Mouse (Mus musculus) thymus, postnatal 25 days (tissue): ENCODE measurements around the gene Lifr.
A peak's percentile ranks its signal among the peaks of the same experiment; 100 is the strongest.

Source experiments
- DNase-seq: peaks from one replicate; pipeline ENCODE4 v3.0.0; 2022

Lifr gene

DNA sequence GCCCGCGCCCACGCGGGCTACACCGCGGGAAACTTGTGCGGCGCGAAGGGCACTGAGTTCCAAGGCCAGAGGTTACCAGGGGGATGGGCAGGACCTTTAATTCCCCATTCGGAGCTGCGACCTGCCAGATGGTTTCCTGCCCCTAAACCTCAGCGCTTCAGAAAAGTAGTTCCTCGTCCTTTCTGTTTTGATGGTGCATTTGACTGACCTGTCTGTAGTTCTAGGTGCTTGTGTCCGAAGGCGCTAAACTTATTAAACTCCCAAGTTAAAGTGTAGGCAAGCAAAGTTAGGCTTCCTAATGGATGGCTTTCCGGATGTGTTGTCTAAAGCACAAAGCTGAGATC is 39.5 kb downstream of the Lifr start:
- no peak for DNase-seq

DNA sequence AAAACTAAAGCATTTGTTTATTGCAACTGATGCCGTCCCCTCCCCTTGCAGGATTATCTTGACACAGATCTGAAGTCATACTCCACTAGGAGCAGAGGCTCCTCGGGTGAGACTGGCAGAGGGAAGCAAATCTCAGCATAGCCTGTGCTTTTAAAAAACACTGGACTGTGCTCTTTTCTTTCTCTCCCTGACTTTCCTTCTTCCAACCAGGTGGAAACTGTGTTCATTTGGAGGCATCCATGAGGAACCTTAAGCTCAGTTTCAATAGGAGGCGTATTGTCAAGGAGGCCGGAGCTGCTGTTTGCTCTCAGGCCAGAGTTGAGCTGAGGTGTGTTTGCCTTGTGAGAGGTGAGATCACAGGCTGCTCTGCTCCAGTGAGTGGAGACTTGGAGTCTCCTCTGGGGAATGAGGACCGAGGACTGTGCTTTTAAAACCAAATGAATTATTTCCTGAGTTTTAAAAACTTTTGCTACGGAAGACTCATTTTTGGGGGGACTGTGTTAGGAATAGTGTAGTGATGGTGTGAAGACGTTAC is 40.3 kb downstream of the Lifr start:
- DNase-seq: no peak

DNA sequence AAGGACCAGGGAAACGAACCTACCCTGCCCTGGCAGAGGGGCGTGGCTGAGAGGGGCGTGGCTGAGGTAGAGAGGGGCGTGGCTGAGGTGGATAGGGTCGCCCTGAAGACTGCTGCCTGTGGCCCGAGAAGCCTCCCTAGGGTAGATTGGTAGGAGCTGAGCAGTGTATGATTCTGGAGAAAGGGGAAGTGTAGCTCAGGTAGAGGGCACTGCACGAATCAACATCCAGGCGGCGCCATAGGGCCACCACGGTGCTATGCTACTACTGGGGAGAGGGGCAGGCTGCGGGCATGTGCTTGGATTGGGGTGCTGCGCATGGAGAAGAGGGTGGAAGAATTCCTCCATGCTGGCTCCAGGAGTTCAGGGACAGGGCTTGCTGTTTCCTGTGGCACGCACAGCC is 42.3 kb downstream of the Lifr start:
- DNase-seq: peak; percentile 9

DNA sequence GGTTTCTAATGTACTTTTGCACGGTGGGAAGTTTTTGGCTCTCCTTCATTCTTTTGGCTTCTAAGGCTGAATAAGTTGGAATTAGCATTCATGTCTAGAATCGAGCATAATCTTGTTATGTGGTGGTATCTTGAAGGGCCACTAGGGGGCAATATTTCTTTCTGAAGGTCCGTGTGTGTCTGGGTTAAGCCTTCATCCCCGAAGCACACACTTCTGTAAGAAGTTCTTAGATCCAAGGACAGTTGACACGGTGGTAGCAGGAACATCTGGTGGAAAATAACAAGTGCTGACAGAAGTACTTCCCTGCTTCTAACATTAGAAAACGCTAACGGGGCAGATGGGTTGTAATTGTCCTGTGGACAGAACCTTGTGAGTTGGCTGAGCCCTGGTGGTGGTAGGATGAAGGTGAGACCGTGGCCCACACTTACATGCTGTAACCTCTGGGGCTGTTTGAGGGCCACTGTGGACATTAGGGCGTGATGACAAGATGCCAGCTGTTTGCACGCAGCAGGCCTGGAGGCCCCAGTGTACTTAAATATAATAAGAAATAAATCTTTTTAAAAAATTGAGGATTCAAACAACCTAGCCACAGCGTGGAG is 44.1 kb downstream of the Lifr start:
- DNase-seq: peak; percentile 3

DNA sequence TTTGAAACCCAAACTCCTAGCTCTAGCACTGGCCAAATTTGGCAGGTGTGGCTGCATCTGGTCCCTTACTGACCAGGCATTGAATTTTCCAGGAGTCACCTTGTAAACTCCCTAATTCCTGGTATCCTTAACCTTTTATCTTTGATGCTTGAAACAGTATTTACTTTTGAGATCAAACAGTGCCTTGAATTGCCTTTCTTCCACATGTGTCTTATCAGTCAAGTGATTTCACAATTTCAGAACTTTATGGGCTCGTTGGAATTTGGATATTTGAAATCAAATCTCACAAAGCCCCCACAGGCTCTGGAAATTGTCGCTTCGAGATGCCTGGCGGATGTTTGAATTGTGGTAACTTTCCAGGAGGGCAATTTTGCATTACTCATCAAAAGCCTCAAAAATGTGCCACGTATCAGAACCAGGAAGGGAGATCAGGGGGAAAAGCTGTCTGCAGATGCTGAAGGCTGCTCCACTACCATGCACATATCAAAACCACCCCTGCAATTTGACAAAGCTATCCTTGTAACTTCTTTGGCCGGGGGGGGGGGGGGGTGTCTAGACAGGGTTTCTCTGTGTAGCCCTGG is 45.7 kb downstream of the Lifr start:
- no peak for DNase-seq

DNA sequence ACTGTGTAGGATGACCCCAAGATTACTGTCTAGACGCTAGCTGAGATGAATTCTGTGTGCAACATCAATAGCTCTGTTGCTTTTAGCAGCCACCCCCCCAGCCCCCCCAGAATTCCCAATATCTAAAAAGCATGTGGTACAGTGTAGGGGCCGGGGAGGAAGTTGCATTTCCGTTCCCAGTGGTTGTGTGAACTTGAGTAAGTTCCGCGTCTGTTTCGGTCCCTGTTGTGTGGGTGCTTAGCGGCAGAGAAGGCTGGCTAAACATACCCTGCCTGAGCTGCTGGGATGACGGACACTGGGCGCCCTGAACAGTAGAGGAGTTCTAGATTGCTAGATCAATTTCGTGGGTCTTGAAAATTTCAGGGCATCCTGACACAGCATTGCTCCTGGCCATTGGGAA is 46.5 kb downstream of the Lifr start:
- no peak for DNase-seq

DNA sequence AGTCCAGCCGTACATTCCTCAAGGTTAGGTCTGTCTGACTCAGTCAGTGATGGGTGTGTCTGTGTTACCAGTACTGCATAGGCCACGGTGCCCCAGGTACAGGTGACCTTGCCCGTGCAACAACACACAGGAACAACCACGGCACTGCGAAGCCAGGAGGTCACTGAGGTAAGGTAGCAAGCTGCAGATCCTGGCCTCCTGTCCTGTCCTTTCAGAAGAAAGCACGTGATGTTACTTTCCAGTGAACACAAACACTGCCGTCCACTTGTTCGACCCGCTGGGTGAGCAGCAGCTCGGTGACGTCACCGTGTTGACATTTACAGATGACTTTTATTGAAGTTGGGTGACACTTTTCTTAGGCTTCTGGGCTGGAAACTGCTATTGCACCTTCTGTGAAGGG is 47.2 kb downstream of the Lifr start:
- no peak for DNase-seq

DNA sequence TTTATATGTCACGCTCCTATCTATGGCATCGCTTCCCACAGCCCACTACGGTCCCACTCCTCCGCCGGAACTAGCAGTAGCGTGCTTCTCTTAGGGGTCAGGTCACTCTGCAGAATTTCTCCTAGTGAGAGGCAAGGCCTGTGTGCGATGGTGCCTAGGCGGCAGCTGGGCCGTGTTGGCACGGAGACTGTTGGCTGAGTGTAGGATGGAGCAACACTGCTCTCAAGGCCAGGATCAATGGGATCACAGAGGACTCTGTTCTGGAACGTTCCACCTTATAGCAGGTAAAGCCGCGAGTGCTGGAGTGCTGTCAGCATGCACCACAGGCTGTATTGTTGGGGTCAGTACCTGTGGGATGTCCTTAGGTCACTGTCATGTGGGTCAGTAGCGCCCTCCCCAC is 48.1 kb downstream of the Lifr start:
- no peak for DNase-seq

DNA sequence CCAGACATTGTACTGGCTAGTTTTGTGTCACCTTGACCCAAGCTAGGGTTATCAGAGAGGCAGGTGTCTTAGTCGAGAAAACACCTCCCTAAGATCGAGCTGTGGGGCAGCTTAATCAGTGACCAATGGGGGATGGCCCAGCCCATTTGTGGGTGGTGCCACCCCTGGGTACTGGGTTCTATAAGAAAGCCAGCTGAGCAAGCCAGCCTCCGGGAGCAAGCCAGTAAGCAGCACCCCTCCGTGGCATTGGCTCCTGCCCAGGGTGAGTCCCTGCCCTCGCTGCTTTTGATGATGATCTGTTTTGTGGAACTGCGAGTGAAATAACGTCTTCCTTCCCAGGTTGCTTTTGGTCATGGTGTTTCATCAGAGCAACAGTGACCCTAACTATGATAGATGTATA is 49.9 kb downstream of the Lifr start:
- no peak for DNase-seq

DNA sequence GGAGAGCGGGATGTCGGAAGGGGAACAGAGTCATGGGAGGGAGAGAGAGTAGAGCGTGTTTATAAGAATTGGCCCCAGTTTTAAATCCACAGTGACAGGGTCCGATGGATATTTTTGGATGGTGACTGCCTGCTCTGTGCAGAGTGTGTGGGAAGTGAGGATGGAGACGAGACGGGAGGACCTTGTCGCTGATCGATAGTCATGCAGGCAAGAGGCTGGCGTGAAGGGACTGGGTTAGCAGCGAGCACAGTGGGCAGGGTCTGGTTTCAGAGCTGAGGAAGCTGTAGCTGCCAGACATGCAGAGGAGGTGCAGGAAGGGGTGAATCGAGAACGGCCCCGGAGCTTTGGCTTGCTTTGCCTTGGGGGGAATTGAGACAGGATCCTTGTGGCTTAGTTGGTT is 50.8 kb downstream of the Lifr start:
- DNase-seq: no peak

DNA sequence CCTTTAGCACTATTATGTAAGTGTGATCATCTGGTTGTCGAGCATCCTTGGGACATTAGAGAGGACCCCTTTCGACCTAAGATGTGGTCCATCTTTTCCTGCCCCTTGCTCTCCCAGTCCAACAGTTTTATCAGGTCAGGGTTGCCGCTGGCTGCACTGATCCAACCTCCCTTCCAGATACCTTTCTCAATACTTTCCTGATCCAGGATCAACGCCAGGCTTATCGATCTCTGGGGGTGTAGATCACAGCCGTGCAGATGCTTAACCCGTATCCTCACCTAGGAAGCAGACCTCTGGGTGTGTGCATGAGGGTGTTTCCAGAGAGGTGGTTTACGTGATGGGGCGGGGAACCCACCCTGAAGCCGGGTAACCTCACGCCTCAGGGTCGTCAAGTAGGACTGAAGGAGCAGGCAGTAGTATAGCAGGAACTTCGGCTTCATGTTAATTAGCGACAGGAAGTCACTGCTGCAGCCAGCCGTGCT is 53.3 kb downstream of the Lifr start:
- DNase-seq: no peak

DNA sequence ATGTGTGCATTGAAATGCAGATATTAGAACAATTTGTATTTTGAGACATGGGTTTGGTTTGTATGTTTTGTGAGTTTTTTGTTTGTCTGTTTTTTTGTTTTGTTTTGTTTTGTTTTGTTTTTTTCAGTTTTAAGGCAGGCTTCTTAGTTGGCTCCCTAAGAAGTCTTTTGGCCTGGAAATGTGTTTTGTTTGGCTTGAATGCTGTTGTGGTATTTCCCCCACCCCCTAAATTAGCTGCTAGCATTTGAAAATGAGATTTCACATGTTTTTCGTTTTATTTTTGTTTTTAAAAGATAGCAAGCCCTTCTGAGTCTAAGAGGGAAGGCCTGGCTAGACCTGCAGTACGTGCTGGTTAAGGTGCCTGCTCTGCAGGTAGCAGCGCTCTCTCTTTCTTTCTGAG is 54.1 kb downstream of the Lifr start:
- no peak for DNase-seq

DNA sequence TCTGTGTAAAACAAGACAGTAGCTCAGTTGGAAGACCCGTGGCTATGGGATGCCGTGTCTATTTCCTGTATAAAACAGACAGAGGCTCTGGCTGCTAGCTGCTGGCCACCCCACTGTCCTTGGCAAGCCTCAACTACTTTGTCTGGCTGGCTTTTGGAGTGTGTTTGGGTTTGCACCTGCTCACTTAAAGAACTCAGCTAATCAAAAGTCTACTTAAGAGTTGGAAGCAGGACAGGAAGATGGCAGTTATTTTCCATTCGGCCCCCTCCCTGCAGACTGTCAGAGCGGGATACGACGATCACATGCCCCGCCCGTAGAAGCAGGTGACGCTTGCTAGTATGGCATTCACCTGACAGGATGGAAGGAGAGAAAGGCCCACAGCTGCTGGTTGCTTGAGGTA is 54.5 kb downstream of the Lifr start:
- DNase-seq: no peak

DNA sequence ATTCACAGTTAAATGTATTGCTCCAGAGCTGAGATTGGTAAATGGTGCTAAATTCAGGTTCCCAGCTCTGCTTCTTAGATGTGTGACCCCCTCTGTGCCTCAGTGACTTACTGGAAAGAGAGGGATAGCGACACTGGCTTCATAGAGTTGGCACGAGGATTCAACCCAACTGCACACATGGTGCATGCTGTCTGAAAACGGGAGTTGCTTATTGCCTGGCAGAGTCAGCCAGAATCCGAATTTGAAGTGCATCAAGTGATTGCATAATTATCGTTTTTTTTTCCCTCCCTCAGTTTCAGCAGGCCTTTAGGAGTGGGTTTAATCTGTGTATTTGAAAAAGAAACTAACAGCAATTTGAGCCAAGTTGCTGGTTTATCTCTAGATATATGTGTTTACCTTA is 55.1 kb downstream of the Lifr start:
- DNase-seq: no peak

DNA sequence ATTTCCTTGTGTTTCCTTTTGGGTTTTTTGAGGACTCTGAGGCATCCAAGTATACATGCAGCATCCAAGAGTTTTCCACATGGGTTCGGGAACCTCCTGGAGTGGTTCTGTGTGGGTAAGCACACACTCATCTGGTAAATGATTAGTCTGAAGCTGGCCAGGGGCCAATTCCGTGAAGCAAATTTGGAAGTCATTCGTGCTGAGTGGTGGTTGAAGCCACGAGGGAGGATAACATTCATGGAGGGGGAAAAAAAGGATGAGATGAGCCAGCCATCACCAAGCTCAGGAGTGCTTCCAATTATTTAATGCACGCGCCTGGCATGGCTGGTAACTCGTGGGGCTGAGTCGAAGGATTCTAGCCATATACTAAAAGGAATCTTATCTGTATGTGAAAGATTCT is 56.1 kb downstream of the Lifr start:
- no peak for DNase-seq

DNA sequence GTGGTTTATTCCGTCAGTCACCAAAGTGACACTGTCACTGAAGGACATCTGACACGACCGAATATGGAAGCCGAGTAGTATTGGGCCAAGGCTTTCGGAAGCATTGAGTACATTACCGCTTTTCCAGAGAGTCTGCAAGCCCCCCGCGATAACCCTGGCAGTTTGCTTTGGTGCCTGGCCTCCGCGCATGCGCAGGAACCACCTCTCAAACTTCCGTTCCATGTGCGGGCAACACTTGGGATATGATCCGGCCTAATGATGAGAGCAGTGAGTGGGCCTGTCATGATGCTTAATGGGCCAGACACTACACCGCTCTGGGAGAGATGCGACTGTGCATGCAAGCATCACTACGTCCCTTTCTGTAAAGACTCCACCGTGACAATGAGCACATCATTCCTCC is 59.4 kb downstream of the Lifr start:
- no peak for DNase-seq

DNA sequence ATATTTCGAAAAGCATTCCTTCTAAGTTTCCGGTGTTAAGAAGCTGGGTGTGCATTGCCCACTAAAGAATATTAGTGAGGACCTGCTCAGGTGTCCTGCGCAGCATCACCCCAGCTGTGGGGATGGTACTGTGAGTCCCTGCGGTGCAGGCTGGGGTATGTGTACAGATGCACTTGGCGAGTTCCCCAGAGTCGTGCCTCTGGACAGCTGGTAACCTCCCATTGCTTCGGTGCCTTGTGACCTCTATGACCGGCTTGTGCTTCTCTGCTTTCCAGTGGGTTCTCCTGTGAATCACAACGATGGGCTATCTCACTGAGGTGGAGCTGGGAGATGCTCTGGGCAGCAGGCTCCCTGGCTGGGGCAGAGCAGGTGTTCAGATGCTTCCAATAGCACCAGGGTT is 60.2 kb downstream of the Lifr start:
- DNase-seq: no peak

DNA sequence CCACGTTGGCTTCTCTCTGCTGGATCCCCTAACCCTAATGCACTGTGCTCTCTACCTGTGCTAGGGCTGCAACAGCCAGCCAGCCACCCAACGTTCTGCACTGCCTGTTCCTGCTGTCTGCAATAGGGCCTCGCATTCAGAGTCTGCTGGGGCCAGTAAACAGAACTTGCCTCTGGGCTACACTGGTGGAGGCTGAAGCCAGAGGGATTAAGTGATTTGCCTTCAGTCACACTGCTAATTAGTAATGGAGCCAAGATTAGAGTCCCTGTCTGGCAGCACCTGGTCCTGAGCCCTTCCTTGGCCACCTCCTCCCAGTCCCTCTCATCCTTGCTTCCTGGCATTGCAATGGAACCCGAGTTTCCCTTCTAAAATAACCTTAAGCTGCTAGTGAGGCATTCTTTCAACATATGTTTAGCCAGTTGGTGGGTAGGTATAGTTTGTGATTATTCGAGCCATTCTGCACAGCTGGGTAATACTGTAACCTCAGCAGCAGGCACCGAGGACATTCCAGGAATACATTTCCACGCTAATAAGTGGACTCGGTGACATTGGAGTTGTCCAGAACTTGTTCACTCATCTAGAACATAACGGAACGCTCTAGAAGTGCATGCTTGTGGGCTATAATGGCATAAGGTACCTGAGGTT is 61.8 kb downstream of the Lifr start:
- no peak for DNase-seq

DNA sequence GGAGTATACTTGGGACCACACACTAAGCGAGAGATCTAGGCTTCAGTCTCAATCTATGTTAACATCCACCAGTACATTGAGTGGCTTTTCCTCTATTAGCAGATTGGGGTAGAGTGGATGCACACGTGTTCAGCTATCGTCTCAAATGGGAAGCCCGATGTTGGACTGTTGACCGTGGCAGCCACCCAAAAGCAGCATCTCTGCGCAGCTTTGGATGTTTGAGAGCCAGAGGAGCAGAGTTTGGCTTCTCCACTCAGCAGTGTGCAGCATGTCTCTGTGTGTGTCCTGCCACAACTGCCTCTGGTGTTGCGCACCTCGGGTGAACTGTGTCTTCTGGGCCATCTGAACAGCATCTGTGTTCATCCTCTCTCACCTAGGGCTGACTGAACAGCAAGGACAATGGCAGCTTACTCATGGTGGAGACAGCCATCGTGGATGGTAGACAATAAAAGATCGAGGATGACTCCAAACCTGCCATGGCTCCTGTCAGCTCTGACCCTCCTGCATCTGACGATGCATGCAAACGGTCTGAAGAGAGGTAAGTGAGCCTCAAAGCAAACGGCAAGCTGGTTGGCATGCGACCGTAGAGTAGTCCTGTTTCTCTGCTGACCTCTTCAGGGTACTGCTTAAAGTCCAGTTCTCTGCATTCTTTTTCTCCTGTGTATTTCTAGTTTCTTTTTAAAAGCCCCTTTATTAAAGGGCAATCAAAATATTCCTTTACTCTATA is 63.8 kb downstream of the Lifr start:
- no peak for DNase-seq

DNA sequence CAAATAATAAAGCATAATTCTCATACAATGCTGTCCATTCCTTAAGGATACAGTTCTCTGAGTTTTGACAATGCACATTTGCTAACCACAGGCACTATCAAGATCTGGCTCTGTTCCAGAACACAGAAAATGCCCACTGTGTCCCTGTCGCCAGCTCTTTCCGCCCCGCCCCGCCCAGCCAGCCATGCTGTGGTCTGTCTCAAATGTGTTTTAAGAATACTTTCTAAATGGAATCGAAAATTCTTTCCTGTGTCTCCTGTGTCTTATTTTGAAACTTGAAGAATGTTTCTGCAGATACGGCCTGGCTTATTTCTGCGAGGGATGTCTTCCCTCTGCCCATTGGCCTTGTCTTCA is 64.3 kb downstream of the Lifr start:
- DNase-seq: no peak

DNA sequence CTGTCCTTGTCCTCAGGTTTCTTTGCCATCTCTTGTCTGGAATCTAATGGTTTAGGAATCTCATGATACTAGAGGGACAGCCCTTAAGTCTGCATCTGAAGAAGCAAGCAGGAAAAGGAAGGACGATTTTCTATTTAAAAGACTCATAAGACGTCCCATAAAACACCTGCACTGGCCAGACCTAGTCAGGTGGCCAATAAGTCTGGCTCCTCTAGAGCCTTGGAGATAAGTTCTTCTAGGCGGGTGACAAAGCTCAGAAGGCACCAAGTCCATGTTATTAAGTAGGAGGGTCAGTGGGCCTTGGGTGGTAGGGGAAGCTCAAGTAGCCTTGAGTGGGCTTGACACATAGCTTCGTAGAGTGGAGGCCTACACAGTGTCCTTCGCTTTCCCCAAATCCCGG is 67.2 kb downstream of the Lifr start:
- no peak for DNase-seq

DNA sequence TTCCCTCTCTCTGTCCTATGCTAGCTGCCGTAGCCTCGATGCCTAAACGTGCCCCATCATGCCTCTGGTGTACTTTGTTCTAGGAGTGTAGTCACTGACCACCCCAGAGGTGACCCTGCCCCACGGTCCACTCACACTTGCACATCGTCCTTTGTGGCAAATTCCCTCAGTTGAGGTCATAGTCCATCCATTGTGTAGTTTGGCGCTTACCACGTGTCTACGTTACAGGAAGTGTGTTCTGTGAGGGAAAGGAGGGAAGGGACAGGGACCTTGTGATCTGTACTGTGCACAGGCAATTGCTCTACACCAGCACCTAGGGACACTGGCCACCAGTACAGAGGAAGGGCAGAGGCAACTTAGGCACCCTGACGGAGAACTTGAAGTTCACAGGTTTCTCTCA is 69.5 kb downstream of the Lifr start:
- no peak for DNase-seq

DNA sequence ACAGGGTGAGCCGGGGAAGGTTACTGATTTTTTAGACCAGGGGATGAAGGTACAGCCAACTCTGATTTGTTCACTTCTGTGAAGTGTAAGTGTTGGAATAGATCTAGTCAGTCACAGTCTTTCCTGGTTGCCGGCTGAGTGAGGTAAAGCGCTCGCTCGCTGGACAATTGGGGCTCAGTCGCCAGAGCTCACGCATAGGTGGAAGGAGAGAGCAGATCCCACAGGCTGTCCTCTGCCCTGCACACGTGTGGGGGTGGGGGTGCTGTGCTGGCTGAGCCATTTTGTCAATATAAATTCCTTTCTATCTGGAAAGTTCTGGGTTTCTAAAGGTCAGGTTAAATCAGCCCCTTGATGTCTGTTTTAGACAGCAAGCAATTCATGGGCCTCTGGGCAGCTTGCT is 69.9 kb downstream of the Lifr start:
- no peak for DNase-seq

DNA sequence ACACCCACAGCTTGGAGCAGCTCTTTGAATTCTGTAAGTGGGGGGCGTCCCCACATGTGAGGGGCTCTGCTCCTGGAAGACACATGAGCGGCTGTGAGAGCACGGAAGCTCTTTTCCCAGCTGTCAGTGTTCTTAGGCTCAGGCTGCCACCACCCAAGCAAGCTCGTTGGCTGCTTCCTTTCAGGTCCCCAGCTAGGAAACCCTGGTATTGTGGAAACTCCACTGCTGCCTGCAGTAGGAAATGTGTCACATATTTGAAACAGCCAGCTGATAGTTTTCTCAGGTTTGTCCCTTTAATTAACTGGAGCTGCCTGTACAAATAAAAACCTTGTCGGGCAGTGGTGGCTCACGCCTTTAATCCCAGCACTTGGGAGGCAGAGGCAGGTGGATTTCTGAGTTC is 73.4 kb downstream of the Lifr start:
- no peak for DNase-seq
